Mouse (Mus musculus) neural tube, embryonic 11.5 days (tissue): ENCODE results near the gene Cd300lf. TPM values are rescaled to one million over a fixed set of nuclear protein-coding genes. Genes with fewer than 3 reads are reported as not detected.

Source experiments
- ATAC-seq: fragments of 200-750 bp; cut with Nextera tagmentation; 2 replicates; pipeline ENCODE4 v1.8.0; 2017; ENCODE audit warnings: moderate number of reproducible peaks, mild to moderate bottlenecking, moderate TSS enrichment, moderate library complexity; ENCODE audit not compliant: insufficient read depth, low FRiP score, low TSS enrichment
- DNase-seq: peaks from one replicate; pipeline ENCODE4 v3.0.0-alpha.2; 2015; ENCODE audit warnings: low spot score
- H3K27ac ChIP-seq: fragments of 300-500 bp; sonication (generic); 2 replicates; pipeline ENCODE4 v1.5.1; 2014; ENCODE audit warnings: low read depth, mild to moderate bottlenecking, low read length
- H3K27me3 ChIP-seq: fragments of 300-500 bp; sonication (generic); 2 replicates; pipeline ENCODE4 v1.6.1; 2014; ENCODE audit warnings: mild to moderate bottlenecking, low read length, mixed read lengths; ENCODE audit not compliant: control insufficient read depth, insufficient read depth
- H3K36me3 ChIP-seq: fragments of 300-500 bp; sonication (generic); 2 replicates; pipeline ENCODE4 v1.6.1; 2014; ENCODE audit warnings: mild to moderate bottlenecking, low read length, moderate library complexity, mixed read lengths; ENCODE audit not compliant: control insufficient read depth, insufficient read depth
- H3K4me1 ChIP-seq: fragments of 300-500 bp; sonication (generic); 2 replicates; pipeline ENCODE4 v1.6.1; 2014; ENCODE audit warnings: low read length, mixed read lengths; ENCODE audit not compliant: control insufficient read depth, insufficient read depth
- H3K4me2 ChIP-seq: fragments of 300-500 bp; sonication (generic); 2 replicates; pipeline ENCODE4 v1.6.1; 2014; ENCODE audit warnings: low read depth, mild to moderate bottlenecking, moderate library complexity
- H3K4me3 ChIP-seq: fragments of 300-500 bp; sonication (generic); 2 replicates; pipeline ENCODE4 v1.5.1; 2014; ENCODE audit warnings: low read depth, low read length
- H3K9ac ChIP-seq: fragments of 300-500 bp; sonication (generic); 2 replicates; pipeline ENCODE4 v1.6.1; 2014; ENCODE audit warnings: mild to moderate bottlenecking, low read length
- H3K9me3 ChIP-seq: fragments of 300-500 bp; sonication (generic); 2 replicates; pipeline ENCODE4 v1.6.1; 2016; ENCODE audit warnings: low read length; ENCODE audit not compliant: control insufficient read depth
- WGBS: fragments of 180-500 bp; shearing (Covaris S2); extraction: QIAGEN DNeasy Blood & Tissue Kit; methylation state at CpG from one replicate; pipeline ENCODE4 v1.1.7; 2014; 5-methylcytosine and 5-hydroxymethylcytosine counted together
- polyA plus RNA-seq: library from polyadenylated mRNA; unstranded; fragments of >200 nt; fragmentation: Nextera tagmentation; extraction: Ambion mirVana; gene quantifications from 2 replicates; pipeline ENCODE4 v1.2.1, GENCODE M21; 2014

Cd300lf gene
- polyA plus RNA-seq, 1 experiment from 2014 or later = not detected

DNA sequence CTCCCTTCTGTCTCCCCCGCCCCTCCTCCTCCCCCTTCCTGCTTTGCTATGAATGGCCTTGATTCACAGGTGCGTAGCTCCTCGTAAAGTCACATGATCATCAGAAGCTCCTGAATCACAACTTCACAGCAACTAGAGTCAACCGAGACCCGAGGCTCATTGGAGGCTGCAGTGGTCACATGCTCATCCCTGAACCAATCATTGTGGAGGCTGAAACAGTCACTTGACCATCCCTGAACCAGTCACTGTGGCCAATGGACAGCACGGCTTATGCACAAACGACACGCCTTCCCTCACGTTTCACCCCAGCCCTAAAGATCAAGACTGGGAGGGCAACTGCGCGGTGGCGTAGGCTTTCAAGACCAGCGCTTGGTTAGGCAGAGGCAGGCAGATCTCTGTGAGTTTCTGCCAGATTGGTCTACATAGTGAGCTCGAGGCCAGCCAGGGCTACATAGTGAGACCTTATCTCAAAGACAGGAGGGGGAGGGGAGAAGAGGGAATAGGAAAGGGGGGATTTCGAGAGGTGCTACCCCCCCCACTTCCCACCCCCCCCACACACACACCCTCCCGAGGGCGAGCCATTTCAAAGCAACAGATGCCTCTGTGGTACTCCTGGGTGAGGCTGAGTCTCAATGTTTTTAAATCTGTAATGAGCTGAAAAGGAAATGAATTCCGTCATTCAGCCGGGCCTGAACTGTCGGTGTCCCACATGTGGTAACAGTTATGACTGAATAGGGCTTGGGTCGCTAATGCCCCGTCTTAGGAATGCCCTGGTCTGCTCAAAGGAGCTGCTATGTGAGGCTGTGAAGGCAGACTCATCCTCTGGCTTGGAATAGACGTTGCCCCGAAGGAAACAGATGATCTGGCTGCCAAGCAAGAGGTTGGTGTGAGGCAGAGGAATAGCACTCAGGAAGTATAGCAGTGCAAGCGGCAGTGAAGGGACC lies 30.1 kb downstream of the Cd300lf start:
- Histone ChIP-seq H3K4me2 (no peak overlapping the region), H3K36me3 (no peaks in the 10 kb centered on the region), H3K27ac (no peak overlapping the region), H3K9me3 (no peaks in the 10 kb centered on the region), H3K4me1 (no peaks in the 10 kb centered on the region; the same call in 1 of the 2 replicates), H3K4me3 (no peak overlapping the region), H3K27me3 (no peaks in the 10 kb centered on the region), H3K9ac (no peak overlapping the region)
- no peak for DNase-seq
- 80% methylated on average over 25 of the region's 25 CpGs for WGBS
- no peak for ATAC-seq

GRCm38 (mm10) chr11:115102116-115102515 lies 31.7 kb downstream of the Cd300lf start:
- Histone ChIP-seq H3K4me2 (no peak overlapping the region), H3K9ac (no peak overlapping the region), H3K27ac (no peak overlapping the region), H3K27me3 (no peaks in the 10 kb centered on the region), H3K4me1 (no peaks in the 10 kb centered on the region; the same call in 1 of the 2 replicates), H3K4me3 (no peak overlapping the region), H3K9me3 (no peaks in the 10 kb centered on the region), H3K36me3 (no peaks in the 10 kb centered on the region)
- WGBS = 91% methylated on average over 9 of the region's 9 CpGs
- ATAC-seq (no peak), DNase-seq (no peak)

DNA sequence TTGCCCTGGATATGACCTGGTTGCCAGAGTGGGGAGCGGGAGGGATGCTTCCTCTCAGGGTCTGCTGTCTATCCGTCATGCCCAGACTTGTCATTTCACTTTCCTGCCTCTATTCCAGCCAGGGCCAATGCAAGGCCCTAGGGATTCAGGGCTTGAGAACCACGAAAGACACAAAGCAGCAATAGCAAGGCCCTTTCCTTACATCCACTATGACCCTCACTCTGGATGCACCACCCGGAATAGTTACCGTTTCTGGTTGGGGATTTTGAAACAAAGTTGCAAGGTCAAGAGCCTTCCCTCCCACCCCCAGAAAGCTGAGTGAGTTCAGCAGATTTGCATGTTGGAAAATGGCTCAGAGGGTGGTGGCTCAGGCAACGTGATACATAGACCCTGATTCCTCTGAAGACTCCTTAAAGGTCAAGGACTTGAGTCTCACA lies 32.2 kb downstream of the Cd300lf start:
- Histone ChIP-seq H3K9ac (no peak overlapping the region), H3K4me3 (no peak overlapping the region), H3K36me3 (no peaks in the 10 kb centered on the region), H3K4me1 (no peaks in the 10 kb centered on the region; the same call in 1 of the 2 replicates), H3K27me3 (no peaks in the 10 kb centered on the region), H3K9me3 (no peaks in the 10 kb centered on the region), H3K27ac (no peak overlapping the region), H3K4me2 (no peak overlapping the region)
- DNase-seq (no peak), ATAC-seq (no peak)
- WGBS = 45% methylated on average over 6 of the region's 6 CpGs

GRCm38 (mm10) chr11:115100741-115101140 lies 33.1 kb downstream of the Cd300lf start:
- no peak overlapping the region for H3K4me3 ChIP-seq
- no peaks in the 10 kb centered on the region for H3K27me3 ChIP-seq
- no peak for ATAC-seq
- no peaks in the 10 kb centered on the region for H3K9me3 ChIP-seq
- H3K27ac ChIP-seq = no peak overlapping the region
- H3K9ac ChIP-seq = no peak overlapping the region
- no peak overlapping the region for H3K4me2 ChIP-seq
- DNase-seq = no peak
- no peaks in the 10 kb centered on the region for H3K36me3 ChIP-seq
- 46% methylated on average over 7 of the region's 7 CpGs for WGBS
- no peaks in the 10 kb centered on the region; the same call in 1 of the 2 replicates for H3K4me1 ChIP-seq

- ATAC-seq = no peak
- Histone ChIP-seq H3K4me3 (no peak overlapping the region), H3K4me1 (no peaks in the 10 kb centered on the region; the same call in 1 of the 2 replicates), H3K27me3 (no peaks in the 10 kb centered on the region), H3K9ac (no peak overlapping the region), H3K4me2 (no peak overlapping the region), H3K36me3 (no peaks in the 10 kb centered on the region), H3K9me3 (no peaks in the 10 kb centered on the region), H3K27ac (no peak overlapping the region)
- DNase-seq = no peak
- 61% methylated on average over 5 of the region's 5 CpGs for WGBS
Measured at GRCm38 (mm10) chr11:115100032-115100621, 33.7 kb downstream of the Cd300lf start.

DNA sequence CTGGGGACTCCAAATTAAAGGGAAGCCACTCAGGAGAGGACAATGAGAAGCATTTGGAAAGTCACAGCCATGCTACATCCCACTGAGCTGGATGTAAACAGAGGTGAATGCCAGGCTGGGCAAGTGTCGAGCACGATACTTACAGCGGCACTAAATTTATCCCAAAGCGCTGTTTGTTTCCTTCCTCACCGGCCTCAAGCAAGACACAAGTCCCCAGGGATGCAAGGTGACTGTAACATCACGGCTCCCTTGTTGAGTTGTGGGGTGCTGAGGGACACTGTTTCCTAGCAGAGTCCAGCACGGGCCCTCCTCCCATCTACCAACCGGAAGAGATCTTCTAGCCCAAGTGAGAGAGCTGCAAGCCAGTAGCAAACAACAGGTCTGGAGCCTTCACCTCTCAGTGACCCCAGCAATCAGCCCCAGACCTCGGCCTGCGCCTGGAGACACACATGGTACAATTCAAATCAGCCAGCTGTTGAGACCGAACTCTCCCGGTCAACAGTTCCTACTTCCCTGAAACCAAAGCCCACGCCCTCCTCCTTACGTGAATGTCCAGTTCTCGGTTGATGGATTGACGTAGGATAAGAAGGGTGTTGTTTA lies 34.5 kb downstream of the Cd300lf start:
- no peak overlapping the region for H3K27ac ChIP-seq
- no peak overlapping the region for H3K4me2 ChIP-seq
- no peaks in the 10 kb centered on the region for H3K9me3 ChIP-seq
- no peaks in the 10 kb centered on the region for H3K27me3 ChIP-seq
- no peak for ATAC-seq
- no peaks in the 10 kb centered on the region; the same call in 1 of the 2 replicates for H3K4me1 ChIP-seq
- H3K4me3 ChIP-seq = no peak overlapping the region
- WGBS = 46% methylated on average over 16 of the region's 16 CpGs
- peak; percentile 41 for DNase-seq
- H3K9ac ChIP-seq = no peak overlapping the region
- no peaks in the 10 kb centered on the region for H3K36me3 ChIP-seq

DNA sequence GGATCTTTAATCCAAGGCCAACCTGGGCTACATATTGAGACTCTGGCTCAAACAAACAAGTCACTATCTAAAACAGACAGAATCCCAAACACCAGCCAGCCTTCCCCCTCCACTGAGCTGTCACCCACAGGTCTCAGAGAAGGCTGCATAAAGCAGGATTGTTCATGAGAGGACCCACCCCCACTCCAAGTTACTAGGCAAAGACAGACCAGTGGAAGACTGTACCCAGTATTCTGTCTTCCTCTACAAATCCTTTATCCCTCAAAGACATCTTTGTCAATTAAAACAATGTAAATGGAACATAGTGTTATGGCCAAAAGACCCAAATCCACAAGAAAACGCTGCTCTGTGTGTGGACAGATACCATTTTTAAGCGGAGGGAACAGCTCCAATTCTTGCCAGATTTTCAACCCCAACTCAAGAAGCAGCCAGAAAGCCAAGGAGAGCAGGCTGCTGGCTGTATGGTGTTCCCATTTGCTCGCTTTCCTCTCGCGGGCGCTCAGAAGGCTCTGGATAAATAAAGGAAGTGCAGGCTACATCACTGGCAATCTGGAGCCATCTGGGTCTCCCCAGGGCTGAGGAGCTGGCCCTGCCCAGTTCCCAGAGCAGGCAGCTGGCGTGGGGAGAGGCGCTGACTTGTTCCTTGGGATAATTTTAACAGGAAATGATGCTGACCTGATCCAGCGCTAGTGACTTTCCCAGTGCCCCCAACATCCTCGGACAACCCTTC lies 35.4 kb downstream of the Cd300lf start:
- no peak overlapping the region for H3K4me2 ChIP-seq
- no peaks in the 10 kb centered on the region for H3K9me3 ChIP-seq
- no peak overlapping the region for H3K4me3 ChIP-seq
- WGBS = 58% methylated on average over 10 of the region's 10 CpGs
- H3K27me3 ChIP-seq = no peaks in the 10 kb centered on the region
- no peak overlapping the region for H3K27ac ChIP-seq
- no peak for DNase-seq
- no peak overlapping the region for H3K9ac ChIP-seq
- ATAC-seq = no peak
- no peaks in the 10 kb centered on the region; the same call in 1 of the 2 replicates for H3K4me1 ChIP-seq
- no peaks in the 10 kb centered on the region for H3K36me3 ChIP-seq

GRCm38 (mm10) chr11:115092140-115092539 lies 41.7 kb downstream of the Cd300lf start:
- H3K27me3 ChIP-seq = peaks cover 17% of the 10 kb centered on the region
- H3K36me3 ChIP-seq = no peaks in the 10 kb centered on the region
- H3K27ac ChIP-seq = no peak overlapping the region
- no peak overlapping the region for H3K4me3 ChIP-seq
- no peak for DNase-seq
- no peak for ATAC-seq
- no peaks in the 10 kb centered on the region for H3K9me3 ChIP-seq
- H3K4me1 ChIP-seq = no peaks in the 10 kb centered on the region
- peak overlapping the region; percentile 43; the same call in 1 of the 2 replicates for H3K4me2 ChIP-seq
- no peak overlapping the region for H3K9ac ChIP-seq
- WGBS = 21% methylated on average over 4 of the region's 4 CpGs
